Mouse (Mus musculus): Measurements from ENCODE around the gene Gm28051. TPM values are rescaled to one million over a fixed set of nuclear protein-coding genes. Genes with fewer than 3 reads are reported as not detected.
A peak's percentile ranks its signal among the peaks of the same experiment; 100 is the strongest.

Gene Gm28051
- total RNA-seq, 4 experiments from 2014 or later: not detected

GRCm38 (mm10) chr12:102686321-102686720 is 71.2 kb downstream of the Gm28051 start:
- no peak for DNase-seq (ENCODE audit: low spot score in 2 of 2)

DNA sequence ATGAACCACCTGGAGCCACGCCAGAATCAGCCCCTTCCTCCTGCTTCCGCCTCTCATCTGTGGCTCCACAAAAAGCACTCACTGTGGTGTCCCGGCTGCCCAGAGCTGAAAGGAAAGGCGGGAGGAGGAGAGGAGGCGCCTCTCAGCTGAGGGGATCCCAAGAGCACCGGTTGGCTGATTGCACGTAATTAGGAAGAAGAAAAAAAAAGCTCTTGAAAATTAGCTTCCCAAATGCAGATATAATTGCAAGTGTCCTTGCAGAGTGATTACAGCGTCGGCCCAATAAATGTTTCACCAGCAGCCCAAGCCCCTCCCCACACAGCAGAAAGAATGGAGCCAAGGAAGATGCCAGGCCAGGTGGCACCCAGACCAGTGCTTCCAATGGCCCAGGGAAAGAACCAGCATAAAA is 72.0 kb downstream of the Gm28051 start:
- DNase-seq (ENCODE audit: low spot score in 2 of 2): no peak

DNA sequence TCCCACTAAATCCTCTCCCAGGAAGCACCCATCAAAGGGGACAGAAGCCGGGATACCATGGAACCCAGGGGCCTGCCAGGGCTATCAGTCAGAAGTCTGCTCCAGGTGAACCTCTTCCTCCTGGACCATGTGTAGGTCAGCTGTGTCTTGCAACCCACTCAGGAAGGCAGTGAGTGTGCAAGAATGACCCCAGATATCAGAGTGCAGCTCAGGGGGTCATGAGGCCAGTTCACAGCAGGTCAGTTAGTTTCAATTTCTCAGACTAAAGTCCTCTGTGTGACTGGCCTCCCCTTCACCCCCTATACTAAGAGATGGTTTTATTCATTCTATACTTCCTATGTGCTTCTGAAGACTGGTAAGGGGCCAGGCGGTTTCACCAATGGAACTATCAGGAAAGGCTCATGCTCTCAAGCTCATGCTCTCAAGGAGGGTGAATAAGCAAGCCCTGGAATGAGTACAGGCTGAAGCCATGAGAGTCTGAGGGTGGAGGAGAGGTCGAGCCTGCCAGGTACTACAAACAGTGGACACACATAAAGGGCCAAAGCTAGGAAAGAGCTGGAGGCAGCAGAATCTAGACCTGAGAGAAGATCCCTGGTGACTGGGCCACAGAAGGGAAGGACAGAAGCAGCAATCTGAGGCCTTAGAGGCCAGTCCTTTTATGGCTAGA is 72.7 kb downstream of the Gm28051 start:
- no peak for DNase-seq (ENCODE audit: low spot score in 2 of 2)

- DNase-seq (ENCODE audit: low spot score in 2 of 2): no peak
These were observed 73.6 kb downstream of the Gm28051 start for GRCm38 (mm10) chr12:102683979-102684378.

- DNase-seq (ENCODE audit: low spot score in 2 of 2): no peak
These were observed 74.1 kb downstream of the Gm28051 start for GRCm38 (mm10) chr12:102683438-102683837.

GRCm38 (mm10) chr12:102682722-102683299 is 74.8 kb downstream of the Gm28051 start:
- DNase-seq (ENCODE audit: low spot score in 2 of 2): no peak

- no peak for DNase-seq (ENCODE audit: low spot score in 2 of 2)
These were observed 75.5 kb downstream of the Gm28051 start for GRCm38 (mm10) chr12:102682085-102682484.

GRCm38 (mm10) chr12:102681590-102681989 is 76.0 kb downstream of the Gm28051 start:
- no peak for DNase-seq (ENCODE audit: low spot score in 2 of 2)

GRCm38 (mm10) chr12:102678820-102679219 is 78.7 kb downstream of the Gm28051 start:
- DNase-seq (ENCODE audit: low spot score in 2 of 2): peak; percentile 37 to 47

DNA sequence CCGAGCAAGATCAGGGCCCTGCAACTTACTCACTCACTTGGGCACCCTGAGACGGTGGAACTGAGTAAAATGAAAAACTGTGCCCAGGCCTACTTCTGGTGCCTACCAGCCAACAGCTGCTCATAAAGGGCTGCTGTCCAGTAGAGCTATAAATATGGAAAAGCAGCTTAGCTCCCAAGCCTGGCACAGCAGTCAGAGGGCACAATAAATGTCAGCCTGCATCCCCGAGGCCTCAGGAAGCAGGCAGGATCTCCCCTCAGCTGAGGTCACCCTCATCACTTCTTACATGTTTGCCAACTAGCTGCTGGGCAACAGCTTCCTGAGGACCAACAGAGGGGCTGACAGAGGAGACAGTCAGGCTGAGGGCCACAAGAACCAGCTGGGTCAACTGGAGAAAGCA is 80.5 kb downstream of the Gm28051 start:
- no peak for DNase-seq (ENCODE audit: low spot score in 2 of 2)

DNA sequence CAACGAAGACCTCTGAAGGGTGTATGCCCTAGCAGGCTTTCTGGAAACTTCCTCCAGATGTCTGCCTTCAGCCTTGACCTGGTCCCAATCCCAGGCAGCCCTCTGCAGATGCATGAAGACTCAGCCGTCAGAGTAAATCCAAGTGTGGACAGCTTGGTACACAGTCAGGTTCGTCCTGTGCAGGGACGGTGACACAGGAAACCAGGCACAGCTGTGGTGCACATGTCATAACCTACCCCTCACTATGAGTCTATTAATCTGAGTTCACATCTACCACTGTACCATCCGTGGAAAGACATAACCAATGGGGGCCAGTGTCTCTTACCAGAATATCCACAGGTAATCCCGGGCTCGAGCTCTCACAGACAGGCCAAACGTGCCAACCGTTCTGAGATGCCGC is 83.0 kb downstream of the Gm28051 start:
- DNase-seq (ENCODE audit: low spot score in 2 of 2): no peak

GRCm38 (mm10) chr12:102674123-102674522 is 83.4 kb downstream of the Gm28051 start:
- no peak for DNase-seq (ENCODE audit: low spot score in 2 of 2)

GRCm38 (mm10) chr12:102672857-102673839 is 84.4 kb downstream of the Gm28051 start:
- DNase-seq (ENCODE audit: low spot score in 2 of 2): no peak

- no peak for DNase-seq (ENCODE audit: low spot score in 2 of 2)
These were observed 85.4 kb downstream of the Gm28051 start for GRCm38 (mm10) chr12:102672176-102672575.

- no peak for DNase-seq (ENCODE audit: low spot score in 2 of 2)
These were observed 86.7 kb downstream of the Gm28051 start for GRCm38 (mm10) chr12:102670848-102671247.

Small RNAs within 50 kb of the gene (microRNA-seq; reads per million reads assigned to microRNA genes)
- gene Mir1936: 0 to 0.51 reads per million in 2 experiments

Other genes starting within 250 kb of the Gm28051 start
- 100 to 1,000 TPM; 115 to 125 (median 120) TPM for gene Chga, start 202.8 kb downstream of the Gm28051 start, total RNA-seq (2022)
- gene Itpk1, start 52.8 kb downstream of the Gm28051 start, total RNA-seq (2022): 10 to 100 TPM; 57.5 to 71.0 (median 61.8) TPM
- gene Moap1, start 14.1 kb downstream of the Gm28051 start, total RNA-seq (2022): 10 to 100 TPM; 25.7 to 29.4 (median 26.8) TPM
- gene Tmem251, start 14.0 kb downstream of the Gm28051 start, total RNA-seq (2022): 1 to 10 TPM; 4.9 to 6.4 (median 5.6) TPM
- gene Gon7, start within 50 bp of the Gm28051 start, total RNA-seq (2022): 10 to 100 TPM; 10.9 to 13.3 (median 12.1) TPM
- 10 to 100 TPM; 28.8 to 33.1 (median 31.7) TPM for gene Ubr7, start 202 bp upstream of the Gm28051 start, total RNA-seq (2022)
- gene Gm20604, start 907 bp upstream of the Gm28051 start, total RNA-seq (2022): 10 to 100 TPM; 12.3 to 15.5 (median 14.9) TPM
- 10 to 100 TPM; 19.1 to 24.3 (median 20.9) TPM for gene Btbd7, start 120.7 kb upstream of the Gm28051 start, total RNA-seq (2022)
- gene Cox8c, start 141.6 kb upstream of the Gm28051 start, total RNA-seq (2022): not detected
- 10 to 100 TPM; 43.4 to 60.3 (median 54.2) TPM for gene Unc79, start 191.1 kb upstream of the Gm28051 start, total RNA-seq (2022)